ENCODE assay signal across 10 mouse cellular contexts in genomic region chr5:120590356-120591010, GRCm38 (mm10). TPM values are rescaled to one million over a fixed set of nuclear protein-coding genes. Genes with fewer than 3 reads are reported as not detected.
A peak's percentile ranks its signal among the peaks of the same experiment; 100 is the strongest.
DNase-seq lines count a peak whose midpoint lies in the region; ATAC-seq and TF ChIP-seq lines count a peak whose summit lies in the region.
"Had no signal": no experiment of that assay in that cellular context is flagged by ENCODE, and none has a peak within 500 bp of the region (broad histone marks: within the 10 kb centered on the region; RNA-seq: fewer than 3 reads in every experiment).

No protein-coding gene starts in this region.

- H3K4me1 ChIP-seq in midbrain, postnatal 0 days (ENCODE audit: insufficient read depth, low read length): no peaks in the 10 kb centered on the region
- H3K4me1 ChIP-seq in midbrain, embryonic 11.5 days (ENCODE audit: control insufficient read depth, insufficient read depth, low read length): peaks cover 11% of the 10 kb centered on the region; the same call in 1 of the 2 replicates
- H3K4me1 ChIP-seq in liver, postnatal 0 days (ENCODE audit: insufficient read depth): peaks cover 26% of the 10 kb centered on the region
- H3K4me1 ChIP-seq in forebrain, embryonic 14.5 days (ENCODE audit: control insufficient read depth, insufficient read depth, low read length): peaks cover 18% of the 10 kb centered on the region

- H3K36me3 ChIP-seq in midbrain, postnatal 0 days (ENCODE audit: insufficient read depth, low read length): no peaks in the 10 kb centered on the region
- no peaks in the 10 kb centered on the region for H3K36me3 ChIP-seq in midbrain, embryonic 11.5 days (ENCODE audit: control insufficient read depth, insufficient read depth, low read length)
- H3K36me3 ChIP-seq in liver, postnatal 0 days (replicated peaks; ENCODE audit: insufficient read depth, low read length): no peaks in the 10 kb centered on the region
- H3K36me3 ChIP-seq in forebrain, embryonic 14.5 days (ENCODE audit: control insufficient read depth, insufficient read depth, low read length): no peaks in the 10 kb centered on the region

- no peaks in the 10 kb centered on the region for H3K27me3 ChIP-seq in midbrain, postnatal 0 days (ENCODE audit: insufficient read depth, low read length)
- no peaks in the 10 kb centered on the region for H3K27me3 ChIP-seq in midbrain, embryonic 11.5 days (ENCODE audit: control insufficient read depth, insufficient read depth, low read length)
- no peaks in the 10 kb centered on the region for H3K27me3 ChIP-seq in liver, postnatal 0 days (ENCODE audit: insufficient read depth, low read length)
- no peaks in the 10 kb centered on the region for H3K27me3 ChIP-seq in forebrain, embryonic 14.5 days (replicated peaks; ENCODE audit: control insufficient read depth, insufficient read depth, low read length)

- no peak for DNase-seq in gastrocnemius, adult 2 months
- no peak for DNase-seq in gastrocnemius, adult 8-10 months (ENCODE audit: low spot score in 2 of 2)
- DNase-seq in midbrain, postnatal 0 days (ENCODE audit: low spot score): no peak
- no peak for DNase-seq in midbrain, embryonic 11.5 days (ENCODE audit: low spot score, missing footprints)
- peak; percentile 40 for DNase-seq in MN1 (ENCODE audit: low spot score)
- DNase-seq in liver, postnatal 0 days: peak; percentile 65
- DNase-seq in forebrain, embryonic 14.5 days (ENCODE audit: low spot score): no peak
- DNase-seq in layer of hippocampus, postnatal 36 days: no peak

- H3K4me2 ChIP-seq in midbrain, postnatal 0 days (ENCODE audit: low read depth, low read length, poor library complexity, severe bottlenecking): no peak overlapping the region
- no peak overlapping the region for H3K4me2 ChIP-seq in midbrain, embryonic 11.5 days
- no peak overlapping the region for H3K4me2 ChIP-seq in liver, postnatal 0 days (ENCODE audit: low read depth, low read length)
- H3K4me2 ChIP-seq in forebrain, embryonic 14.5 days (ENCODE audit: low read length): no peak overlapping the region
- H3K4me2 ChIP-seq: heart, embryonic 11.5 days had no signal

- intact Hi-C loops in gastrocnemius, adult 2 months (cut with DNase I): no loop called here

- no peak for TF ChIP-seq EP300 in liver, postnatal 0 days (IDR thresholded peaks at IDR 0.05; ENCODE audit: low read depth)

- H3K9ac ChIP-seq in midbrain, postnatal 0 days (replicated peaks; ENCODE audit: low read length, poor library complexity, severe bottlenecking): no peak overlapping the region
- H3K9ac ChIP-seq in midbrain, embryonic 11.5 days (ENCODE audit: low read length): no peak overlapping the region
- no peak overlapping the region for H3K9ac ChIP-seq in liver, postnatal 0 days (replicated peaks)
- no peak overlapping the region for H3K9ac ChIP-seq in forebrain, embryonic 14.5 days (ENCODE audit: low read length)

- peak; percentile 56 for TF ChIP-seq CTCF in gastrocnemius, adult 2 months (IDR thresholded peaks at IDR 0.05)
- peak; percentile 64 for TF ChIP-seq CTCF in midbrain, postnatal 0 days (IDR thresholded peaks at IDR 0.05)
- peak; percentile 77 for TF ChIP-seq CTCF in liver, postnatal 0 days (IDR thresholded peaks at IDR 0.05; ENCODE audit: low read depth)

- H3K27ac ChIP-seq in gastrocnemius, adult 2 months: no peak overlapping the region
- no peak overlapping the region for H3K27ac ChIP-seq in midbrain, postnatal 0 days (ENCODE audit: low read depth, low read length)
- H3K27ac ChIP-seq in midbrain, embryonic 11.5 days (ENCODE audit: low read depth, low read length): no peak overlapping the region
- no peak overlapping the region for H3K27ac ChIP-seq in liver, postnatal 0 days (ENCODE audit: low read depth)
- no peak overlapping the region for H3K27ac ChIP-seq in forebrain, embryonic 14.5 days (ENCODE audit: low read depth, low read length)

- no peaks in the 10 kb centered on the region for H3K9me3 ChIP-seq in midbrain, postnatal 0 days (ENCODE audit: low read length)
- H3K9me3 ChIP-seq in midbrain, embryonic 11.5 days (ENCODE audit: control insufficient read depth, low read length): no peaks in the 10 kb centered on the region
- no peaks in the 10 kb centered on the region for H3K9me3 ChIP-seq in liver, postnatal 0 days (ENCODE audit: low read length)
- H3K9me3 ChIP-seq in forebrain, embryonic 14.5 days (replicated peaks; ENCODE audit: control insufficient read depth, low read length): no peaks in the 10 kb centered on the region; the same call in 1 of the 2 replicates

- no peak overlapping the region for H3K4me3 ChIP-seq in gastrocnemius, adult 2 months
- no peak overlapping the region for H3K4me3 ChIP-seq in midbrain, postnatal 0 days (ENCODE audit: low read depth, low read length)
- no peak overlapping the region for H3K4me3 ChIP-seq in midbrain, embryonic 11.5 days (ENCODE audit: low read depth, low read length)
- H3K4me3 ChIP-seq in liver, postnatal 0 days (ENCODE audit: low read depth, low read length): no peak overlapping the region
- H3K4me3 ChIP-seq in forebrain, embryonic 14.5 days (ENCODE audit: low read depth, low read length): no peak overlapping the region

- ATAC-seq in midbrain, postnatal 0 days (ENCODE audit: low FRiP score): no peak
- no peak for ATAC-seq in midbrain, embryonic 11.5 days (ENCODE audit: low FRiP score)
- no peak for ATAC-seq in liver, postnatal 0 days
- no peak for ATAC-seq in forebrain, embryonic 14.5 days
- ATAC-seq: activated CD4-positive, CD25-positive, alpha-beta regulatory T cell, adult 4 months had no signal

- WGBS in midbrain, postnatal 0 days: 78% methylated on average over 16 of the region's 16 CpGs
- WGBS in midbrain, embryonic 11.5 days: 76% methylated on average over 16 of the region's 16 CpGs
- WGBS in liver, postnatal 0 days (ENCODE audit: insufficient replicate concordance): 77% methylated on average over 16 of the region's 16 CpGs
- WGBS in forebrain, embryonic 14.5 days: 78% methylated on average over 16 of the region's 16 CpGs

RNA-seq across cellular contexts. Expression of gene Iqcd, which starts 1.7 kb away (rescaled TPM):
- not detected for total RNA-seq in gastrocnemius, adult 2 months (2021)
- total RNA-seq in gastrocnemius, adult 8-10 months (2022): not detected
- total RNA-seq in midbrain, postnatal 0 days (2014; rRNA removed): 0.94 and 1.3 TPM in 2 replicates
- polyA plus RNA-seq in midbrain, postnatal 0 days (2015; fragmentation: Nextera tagmentation; extraction: Ambion mirVana): 0.86 and 1.5 TPM in 2 replicates
- polyA plus RNA-seq in midbrain, embryonic 11.5 days (2014; fragmentation: Nextera tagmentation; extraction: Ambion mirVana): 0.25 and 0.51 TPM in 2 replicates
- polyA plus RNA-seq in liver, postnatal 0 days (2015; fragmentation: Nextera tagmentation; extraction: Ambion mirVana): 0.75 and 0.84 TPM in 2 replicates
- polyA plus RNA-seq in forebrain, embryonic 14.5 days (2014; fragmentation: Nextera tagmentation; extraction: Ambion mirVana): 2.0 and 2.4 TPM in 2 replicates
- total RNA-seq in layer of hippocampus, postnatal 36 days (2021): 1 to 10 TPM in 1 of 2 experiments, under 1 TPM in 1; 0.35 to 1.2 TPM

RNA-seq across cellular contexts. Expression of gene Tpcn1, which starts 2.0 kb away (rescaled TPM):
- 10 to 100 TPM; 42.7 to 44.8 TPM for total RNA-seq in gastrocnemius, adult 2 months (2021)
- total RNA-seq in gastrocnemius, adult 8-10 months (2022): 10 to 100 TPM; 39.3 to 42.7 (median 41.5) TPM
- 11.6 and 25.3 TPM in 2 replicates for total RNA-seq in midbrain, postnatal 0 days (2014; rRNA removed)
- 9.3 and 9.4 TPM in 2 replicates for polyA plus RNA-seq in midbrain, postnatal 0 days (2015; fragmentation: Nextera tagmentation; extraction: Ambion mirVana)
- polyA plus RNA-seq in midbrain, embryonic 11.5 days (2014; fragmentation: Nextera tagmentation; extraction: Ambion mirVana): 8.6 and 10.8 TPM in 2 replicates
- 16.3 and 18.6 TPM in 2 replicates for polyA plus RNA-seq in liver, postnatal 0 days (2015; fragmentation: Nextera tagmentation; extraction: Ambion mirVana)
- polyA plus RNA-seq in forebrain, embryonic 14.5 days (2014; fragmentation: Nextera tagmentation; extraction: Ambion mirVana): 10.5 and 13.3 TPM in 2 replicates
- total RNA-seq in layer of hippocampus, postnatal 36 days (2021): 10 to 100 TPM; 35.0 to 36.4 TPM

RNA-seq across cellular contexts. Expression of gene Rita1, which starts 21.9 kb away (rescaled TPM):
- 1 to 10 TPM; 4.9 to 6.6 TPM for total RNA-seq in gastrocnemius, adult 2 months (2021)
- total RNA-seq in gastrocnemius, adult 8-10 months (2022): 1 to 10 TPM; 4.9 to 8.3 (median 6.4) TPM
- 32.3 and 43.6 TPM in 2 replicates for total RNA-seq in midbrain, postnatal 0 days (2014; rRNA removed)
- polyA plus RNA-seq in midbrain, postnatal 0 days (2015; fragmentation: Nextera tagmentation; extraction: Ambion mirVana): 31.4 and 33.9 TPM in 2 replicates
- 7.9 and 8.9 TPM in 2 replicates for polyA plus RNA-seq in midbrain, embryonic 11.5 days (2014; fragmentation: Nextera tagmentation; extraction: Ambion mirVana)
- 3.1 and 3.4 TPM in 2 replicates for polyA plus RNA-seq in liver, postnatal 0 days (2015; fragmentation: Nextera tagmentation; extraction: Ambion mirVana)
- polyA plus RNA-seq in forebrain, embryonic 14.5 days (2014; fragmentation: Nextera tagmentation; extraction: Ambion mirVana): 15.9 and 18.3 TPM in 2 replicates
- 10 to 100 TPM; 29.1 to 29.6 TPM for total RNA-seq in layer of hippocampus, postnatal 36 days (2021)

RNA-seq across cellular contexts. Expression of gene Ddx54, which starts 22.1 kb away (rescaled TPM):
- total RNA-seq in gastrocnemius, adult 2 months (2021): 10 to 100 TPM; 16.9 to 17.7 TPM
- total RNA-seq in gastrocnemius, adult 8-10 months (2022): 10 to 100 TPM; 16.7 to 19.7 (median 17.3) TPM
- total RNA-seq in midbrain, postnatal 0 days (2014; rRNA removed): 36.2 and 37.8 TPM in 2 replicates
- 31.7 and 32.6 TPM in 2 replicates for polyA plus RNA-seq in midbrain, postnatal 0 days (2015; fragmentation: Nextera tagmentation; extraction: Ambion mirVana)
- 26.4 and 32.2 TPM in 2 replicates for polyA plus RNA-seq in midbrain, embryonic 11.5 days (2014; fragmentation: Nextera tagmentation; extraction: Ambion mirVana)
- polyA plus RNA-seq in liver, postnatal 0 days (2015; fragmentation: Nextera tagmentation; extraction: Ambion mirVana): 14.0 and 15.1 TPM in 2 replicates
- polyA plus RNA-seq in forebrain, embryonic 14.5 days (2014; fragmentation: Nextera tagmentation; extraction: Ambion mirVana): 26.9 and 33.1 TPM in 2 replicates
- 10 to 100 TPM; 34.4 to 39.5 TPM for total RNA-seq in layer of hippocampus, postnatal 36 days (2021)

RNA-seq across cellular contexts. Expression of gene Cfap73, which starts 43.6 kb away (rescaled TPM):
- not detected for total RNA-seq in gastrocnemius, adult 2 months (2021)
- total RNA-seq in gastrocnemius, adult 8-10 months (2022): not detected
- total RNA-seq in midbrain, postnatal 0 days (2014; rRNA removed): 0.38 and 0.60 TPM in 2 replicates
- 0.62 and 0.74 TPM in 2 replicates for polyA plus RNA-seq in midbrain, postnatal 0 days (2015; fragmentation: Nextera tagmentation; extraction: Ambion mirVana)
- polyA plus RNA-seq in midbrain, embryonic 11.5 days (2014; fragmentation: Nextera tagmentation; extraction: Ambion mirVana): not detected in 2 replicates
- not detected in 2 replicates for polyA plus RNA-seq in liver, postnatal 0 days (2015; fragmentation: Nextera tagmentation; extraction: Ambion mirVana)
- 0.19 and 0.57 TPM in 2 replicates for polyA plus RNA-seq in forebrain, embryonic 14.5 days (2014; fragmentation: Nextera tagmentation; extraction: Ambion mirVana)
- under 1 TPM in 1 of 2 experiments, not detected in 1; 0.77 TPM for total RNA-seq in layer of hippocampus, postnatal 36 days (2021)
- polyA plus RNA-seq: activated CD4-positive, CD25-positive, alpha-beta regulatory T cell, adult 4 months; heart, embryonic 11.5 days had no signal

Comparison
In these comparisons a context has a peak if more than half of its experiments do, and no peak if none do; other contexts are left out.
1. DNase-seq: peak in MN1 (single experiment) and liver, postnatal 0 days (single experiment); none in gastrocnemius, adult 2 months (single experiment), gastrocnemius, adult 8-10 months (0 of 2), midbrain, postnatal 0 days (single experiment), midbrain, embryonic 11.5 days (single experiment), forebrain, embryonic 14.5 days (single experiment) and layer of hippocampus, postnatal 36 days (0 of 2).
2. Peak in every context shown above with its lines, with median percentiles within 50 percentile points of each other: CTCF ChIP-seq.